Mouse (Mus musculus) Patski (cell line): ENCODE data around the gene Slc22a3. TPM values are rescaled to one million over a fixed set of nuclear protein-coding genes. Genes with fewer than 3 reads are reported as not detected.
A peak's percentile ranks its signal among the peaks of the same experiment; 100 is the strongest.

ENCODE experiments used
- ATAC-seq: fragments of 100-300 bp; one replicate; pipeline ENCODE4 v1.8.0; 2021
- CTCF ChIA-PET: fragments of 350-600 bp; sonication (Branson Sonifier 250); formaldehyde crosslinking; loops from one replicate; lab custom pipeline; 2022; ENCODE audit warnings: inconsistent platforms; lab: Charles Lee
- POLR2A ChIA-PET: fragments of 350-600 bp; sonication (Branson Sonifier 250); formaldehyde crosslinking; loops from one replicate; lab custom pipeline; 2022; ENCODE audit warnings: antibody characterized with exemption, inconsistent platforms; lab: Charles Lee
- DNase-seq: peaks from one replicate; pipeline ENCODE4 v3.0.0-alpha.2; 2011; ENCODE audit warnings: low read depth, low spot score
- H3K27me3 ChIP-seq: fragments of 371-371 bp; one replicate; pipeline ENCODE4 v1.5.1; 2021
- CTCF ChIP-seq: fragments of 100-300 bp; IDR thresholded peaks from one replicate; pipeline ENCODE4 v1.5.1; 2021
- in situ Hi-C: fragments of 300-500 bp; cut with MboI; formaldehyde crosslinking; loops from 3 replicates; pipeline ENCODE4 v1.11.1; 2018; ENCODE audit warnings: low pct_unique_long_range_greater_than_20kb, mixed read lengths
- polyA plus RNA-seq: library from polyadenylated mRNA; unstranded; gene quantifications from one replicate; pipeline ENCODE4 v1.2.3, GENCODE M21; 2021

Slc22a3 gene
- polyA plus RNA-seq, 1 experiment from 2014 or later: not detected

- ChIA-PET POLR2A (no interaction called here), CTCF (interaction anchor here (1.0 kb wide), 2 partner anchors 14 to 52 kb away, joined by 3 to 4 read pairs; no protein-coding TSS in a partner anchor)
- in situ Hi-C loops: no loop called here
- DNase-seq: no peak
- no peak for TF ChIP-seq CTCF
- no peak for ATAC-seq
- H3K27me3 ChIP-seq: peaks cover 10% of the 10 kb centered on the region
These were observed 38.8 kb downstream of the Slc22a3 start for GRCm38 (mm10) chr17:12468745-12469144.

- in situ Hi-C loops: no loop called here
- CTCF ChIA-PET: interaction anchor here (1.0 kb wide), 2 partner anchors 13 to 51 kb away, joined by 3 to 4 read pairs; no protein-coding TSS in a partner anchor
- POLR2A ChIA-PET: no interaction called here
These were observed 39.9 kb downstream of the Slc22a3 start for GRCm38 (mm10) chr17:12467642-12468041.

GRCm38 (mm10) chr17:12466501-12467000 is 41.0 kb downstream of the Slc22a3 start:
- ATAC-seq (no peak), DNase-seq (no peak)
- in situ Hi-C loops: no loop called here
- TF ChIP-seq CTCF: no peak
- POLR2A ChIA-PET: no interaction called here
- peaks cover 19% of the 10 kb centered on the region for H3K27me3 ChIP-seq
- CTCF ChIA-PET: no interaction called here

More at GRCm38 (mm10) chr17:12467642-12468041, 39.9 kb downstream of the Slc22a3 start:
- no peak for ATAC-seq
- TF ChIP-seq CTCF: no peak
- no peak for DNase-seq
- peaks cover 12% of the 10 kb centered on the region for H3K27me3 ChIP-seq

- peak; percentile 53 for TF ChIP-seq CTCF
- ATAC-seq: no peak
- in situ Hi-C loops: no loop called here
- ChIA-PET POLR2A (no interaction called here), CTCF (interaction anchor here (1.0 kb wide), 1 partner anchor 11 kb away, joined by 4 read pairs; no protein-coding TSS in a partner anchor)
- no peak for DNase-seq
- H3K27me3 ChIP-seq: peaks cover 35% of the 10 kb centered on the region
These were observed 46.3 kb downstream of the Slc22a3 start for GRCm38 (mm10) chr17:12461168-12461567.

GRCm38 (mm10) chr17:12455143-12455790 is 52.2 kb downstream of the Slc22a3 start:
- in situ Hi-C loops: no loop called here
- ChIA-PET CTCF (interaction anchor here (1.3 to 2.2 kb wide), 2 partner anchors 13 to 39 kb away, joined by 4 to 8 read pairs; no protein-coding TSS in a partner anchor), POLR2A (interaction anchor here (1.0 kb wide), 1 partner anchor 43 kb away, joined by 3 read pairs; no protein-coding TSS in a partner anchor)
- peak; percentile 75 for TF ChIP-seq CTCF
- peaks cover 45% of the 10 kb centered on the region for H3K27me3 ChIP-seq
- no peak for DNase-seq
- no peak for ATAC-seq

- no peak for ATAC-seq
- no peak for DNase-seq
- peaks cover 58% of the 10 kb centered on the region for H3K27me3 ChIP-seq
- ChIA-PET CTCF (interaction anchor here (1.0 to 1.9 kb wide), 3 partner anchors 15 to 417 kb away, joined by 3 to 5 read pairs (median 4); no protein-coding TSS in a partner anchor), POLR2A (no interaction called here)
- no peak for TF ChIP-seq CTCF
- in situ Hi-C loops: no loop called here
These were observed 53.8 kb downstream of the Slc22a3 start for GRCm38 (mm10) chr17:12453691-12454090.

- TF ChIP-seq CTCF: no peak
- H3K27me3 ChIP-seq: peaks cover 52% of the 10 kb centered on the region
- no peak for ATAC-seq
- DNase-seq: no peak
- ChIA-PET CTCF (interaction anchor here (1.9 kb wide), 1 partner anchor 35 kb away, joined by 5 read pairs; no protein-coding TSS in a partner anchor), POLR2A (no interaction called here)
- in situ Hi-C loops: no loop called here
These were observed 54.5 kb downstream of the Slc22a3 start for GRCm38 (mm10) chr17:12452862-12453531.

- DNase-seq (no peak), ATAC-seq (no peak)
- in situ Hi-C loops: no loop called here
- H3K27me3 ChIP-seq: peaks cover 53% of the 10 kb centered on the region
- no peak for TF ChIP-seq CTCF
- POLR2A ChIA-PET: no interaction called here
- CTCF ChIA-PET: interaction anchor here (1.4 kb wide), 1 partner anchor 9 kb away, joined by 4 read pairs; no protein-coding TSS in a partner anchor
These were observed 56.3 kb downstream of the Slc22a3 start for GRCm38 (mm10) chr17:12451234-12451633.

- ATAC-seq: no peak
- no peak for TF ChIP-seq CTCF
- CTCF ChIA-PET: no interaction called here
- in situ Hi-C loops: no loop called here
- H3K27me3 ChIP-seq: peaks cover 23% of the 10 kb centered on the region
- POLR2A ChIA-PET: no interaction called here
- no peak for DNase-seq
These were observed 62.9 kb downstream of the Slc22a3 start for GRCm38 (mm10) chr17:12444561-12444960.

- ChIA-PET CTCF (no interaction called here), POLR2A (no interaction called here)
- ATAC-seq (no peak), DNase-seq (no peak)
- TF ChIP-seq CTCF: no peak
- peaks cover 31% of the 10 kb centered on the region for H3K27me3 ChIP-seq
- in situ Hi-C loops: no loop called here
These were observed 69.7 kb downstream of the Slc22a3 start for GRCm38 (mm10) chr17:12437771-12438170.
